Mouse (Mus musculus): ENCODE results near the gene Ttc41.
"Not testable (repeated sequence)": the region's sequence is repeated elsewhere in the genome, so short reads cannot be mapped to it uniquely, and the experiment has no call there.

The Ttc41 gene

DNA sequence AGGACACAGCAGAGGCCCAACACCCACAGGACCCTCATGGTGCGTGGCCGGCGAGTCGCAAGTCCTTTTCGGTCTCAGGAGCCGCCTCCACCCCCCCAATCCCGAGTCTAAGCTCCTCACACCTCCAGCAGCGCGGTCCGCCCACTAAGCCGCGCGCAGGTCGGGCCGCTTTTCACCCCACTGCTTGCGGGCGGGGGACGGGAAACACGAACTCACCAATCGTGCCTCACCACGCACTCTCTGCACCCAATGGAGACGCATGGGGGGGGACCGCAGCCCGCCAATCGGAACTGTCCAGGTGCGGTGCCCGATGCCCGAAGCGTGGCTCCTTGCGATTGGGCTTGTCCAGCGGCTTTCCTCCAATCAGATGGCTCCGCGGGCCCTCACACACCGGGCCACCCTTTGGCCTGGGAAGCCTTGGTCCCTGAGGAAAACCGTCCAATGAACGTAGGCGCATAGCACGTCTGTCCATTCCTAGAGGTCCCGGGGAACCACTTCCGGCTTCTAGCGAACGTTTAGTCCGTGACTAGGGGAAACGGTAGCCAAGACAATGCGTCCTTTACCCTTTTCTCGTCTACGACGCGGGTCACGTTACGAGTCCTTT, at the start of gene Ttc41, which contains the start of gene Hsp90b1:
Gene Ttc41, plus strand, starts transcription at position 494 of the 604 bp plus-strand sequence.
Gene Hsp90b1, minus strand, starts transcription at position 192 of the 604 bp plus-strand sequence.
- DNase-seq (ENCODE audit: low spot score in 2 of 2): peak; percentile 96 to 99

DNA sequence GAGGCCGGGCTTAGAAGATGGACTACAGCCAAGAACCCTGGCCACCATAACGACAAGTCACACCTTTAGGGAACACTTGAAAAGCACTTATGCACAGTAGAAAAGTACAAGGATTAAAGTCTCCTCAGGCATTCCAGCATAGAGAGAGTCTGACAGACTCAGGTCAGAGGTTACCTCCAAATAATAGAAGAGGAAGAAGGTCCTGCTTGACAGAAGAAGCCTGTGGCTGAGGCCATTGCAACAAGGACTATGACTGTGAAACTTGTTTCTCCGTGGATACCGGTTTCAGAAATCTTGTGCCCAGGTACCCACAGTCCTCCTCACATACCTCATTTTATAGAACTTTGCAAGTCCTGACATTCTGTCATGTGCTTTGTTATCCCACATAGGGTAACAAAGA, 35.1 kb upstream of the Ttc41 start:
- DNase-seq (ENCODE audit: low spot score in 2 of 2): not testable (repeated sequence)

- not testable (repeated sequence) for DNase-seq (ENCODE audit: low spot score in 2 of 2)
Measured at GRCm38 (mm10) chr10:86684797-86685178, 20.8 kb upstream of the Ttc41 start.

DNA sequence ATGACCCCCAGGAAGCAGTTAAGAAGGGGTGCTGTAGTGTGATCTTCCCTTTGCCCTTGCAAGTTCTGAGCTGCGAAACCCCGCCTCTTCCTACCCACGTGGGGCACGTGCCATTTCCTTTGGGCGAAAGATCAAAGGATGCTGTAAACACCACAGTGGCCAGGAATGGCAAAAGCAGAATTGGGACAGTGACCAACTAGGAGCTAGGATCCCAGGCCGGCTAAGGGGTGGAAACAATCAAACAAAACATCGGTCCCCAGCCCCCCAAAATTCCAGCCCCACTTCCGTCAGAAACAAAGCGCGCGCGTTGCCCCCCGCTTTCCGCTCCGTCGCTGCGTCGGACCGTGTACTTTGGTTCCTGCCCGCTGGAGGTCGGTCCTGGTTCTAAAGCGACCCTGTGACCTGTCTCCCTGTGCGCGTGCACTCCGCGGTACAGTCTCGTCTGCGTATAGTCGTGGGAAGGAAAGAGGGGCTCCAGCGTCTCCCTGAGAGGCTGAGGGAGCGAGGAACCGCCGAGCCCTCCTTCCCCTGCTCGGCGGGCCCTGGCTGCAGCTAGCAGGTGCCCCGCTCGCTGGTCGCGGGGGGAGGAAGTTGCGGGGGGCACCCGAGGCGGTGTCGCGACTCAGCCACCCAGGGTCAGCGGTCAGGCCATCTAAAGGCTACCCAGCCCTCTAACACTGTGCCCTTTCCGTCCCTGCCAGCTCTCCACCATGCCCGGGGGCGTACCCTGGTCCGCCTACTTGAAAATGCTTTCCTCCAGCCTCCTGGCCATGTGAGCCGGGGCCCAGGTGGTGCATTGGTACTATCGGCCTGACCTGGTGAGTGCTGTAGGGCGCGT, 20.2 kb upstream of the Ttc41 start:
- peak; percentile 67 to 69 for DNase-seq (ENCODE audit: low spot score in 2 of 2)

GRCm38 (mm10) chr10:86686017-86686360, 19.6 kb upstream of the Ttc41 start:
- DNase-seq (ENCODE audit: low spot score in 2 of 2): not testable (repeated sequence)

DNA sequence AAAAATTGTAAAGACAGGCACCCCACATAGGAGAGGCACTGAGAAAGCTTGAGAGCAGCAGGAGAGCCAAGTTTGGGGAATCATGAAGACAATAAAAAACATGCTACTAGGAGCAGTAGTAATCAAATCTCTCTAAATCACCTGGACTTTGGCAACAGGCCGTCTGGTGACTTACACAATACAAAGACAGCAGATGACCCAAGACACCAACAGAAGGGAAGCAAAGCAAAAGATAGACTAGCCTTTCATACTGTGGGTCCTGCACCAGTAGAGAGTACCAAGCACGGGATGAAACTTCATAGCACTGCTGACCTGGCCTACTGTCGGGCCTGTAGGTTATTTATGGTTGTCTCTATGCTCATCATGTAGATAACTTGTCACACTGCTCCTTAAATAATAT, 5.4 kb upstream of the Ttc41 start:
- DNase-seq (ENCODE audit: low spot score in 2 of 2): no peak

DNA sequence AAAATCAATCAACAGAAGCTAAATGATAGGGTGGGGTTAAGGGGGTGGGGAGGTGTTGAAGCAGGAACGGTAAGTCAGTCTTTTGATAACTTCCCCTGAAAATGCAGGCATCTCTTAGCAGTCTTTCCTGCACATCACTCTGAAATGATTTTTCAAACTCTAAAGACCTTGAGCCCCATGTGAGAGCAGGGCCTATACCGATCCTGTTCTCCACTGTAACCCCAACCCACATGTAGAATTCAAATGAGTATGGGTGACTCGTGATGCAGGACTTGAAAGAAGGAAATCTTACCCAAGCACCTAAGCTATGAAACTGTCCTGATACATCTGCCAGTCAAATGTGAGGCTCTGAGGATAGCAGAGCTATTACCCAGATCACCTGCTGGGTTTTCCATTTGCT, 4.6 kb upstream of the Ttc41 start:
- no peak for DNase-seq (ENCODE audit: low spot score in 2 of 2)

GRCm38 (mm10) chr10:86702312-86702920, 3.2 kb upstream of the Ttc41 start:
- no peak for DNase-seq (ENCODE audit: low spot score in 2 of 2)

- no peak for DNase-seq (ENCODE audit: low spot score in 2 of 2)
Measured at GRCm38 (mm10) chr10:86703375-86703774, 2.2 kb upstream of the Ttc41 start.

DNA sequence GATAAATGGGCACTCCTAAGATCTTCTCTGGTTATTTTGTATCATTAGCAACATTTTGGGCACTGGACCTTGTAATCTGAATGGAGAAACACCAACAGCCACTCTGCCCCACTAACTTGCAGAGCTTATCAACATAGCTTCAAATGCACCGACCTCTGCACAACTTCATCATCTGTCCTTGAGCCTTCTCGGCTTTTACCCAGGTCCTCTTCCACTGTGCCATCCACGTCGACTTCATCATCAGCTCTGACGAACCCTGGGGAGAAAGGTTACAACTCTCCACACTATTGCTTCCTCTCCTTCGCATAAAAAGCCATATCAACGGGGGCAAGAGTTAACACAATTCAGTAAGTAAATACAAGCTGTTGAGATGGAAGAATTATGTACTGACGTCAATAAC, 1.5 kb upstream of the Ttc41 start:
- no peak for DNase-seq (ENCODE audit: low spot score in 2 of 2)

GRCm38 (mm10) chr10:86704589-86705191, 921 bp upstream of the Ttc41 start:
- peak; percentile 9 to 16 for DNase-seq (ENCODE audit: low spot score in 2 of 2)

DNA sequence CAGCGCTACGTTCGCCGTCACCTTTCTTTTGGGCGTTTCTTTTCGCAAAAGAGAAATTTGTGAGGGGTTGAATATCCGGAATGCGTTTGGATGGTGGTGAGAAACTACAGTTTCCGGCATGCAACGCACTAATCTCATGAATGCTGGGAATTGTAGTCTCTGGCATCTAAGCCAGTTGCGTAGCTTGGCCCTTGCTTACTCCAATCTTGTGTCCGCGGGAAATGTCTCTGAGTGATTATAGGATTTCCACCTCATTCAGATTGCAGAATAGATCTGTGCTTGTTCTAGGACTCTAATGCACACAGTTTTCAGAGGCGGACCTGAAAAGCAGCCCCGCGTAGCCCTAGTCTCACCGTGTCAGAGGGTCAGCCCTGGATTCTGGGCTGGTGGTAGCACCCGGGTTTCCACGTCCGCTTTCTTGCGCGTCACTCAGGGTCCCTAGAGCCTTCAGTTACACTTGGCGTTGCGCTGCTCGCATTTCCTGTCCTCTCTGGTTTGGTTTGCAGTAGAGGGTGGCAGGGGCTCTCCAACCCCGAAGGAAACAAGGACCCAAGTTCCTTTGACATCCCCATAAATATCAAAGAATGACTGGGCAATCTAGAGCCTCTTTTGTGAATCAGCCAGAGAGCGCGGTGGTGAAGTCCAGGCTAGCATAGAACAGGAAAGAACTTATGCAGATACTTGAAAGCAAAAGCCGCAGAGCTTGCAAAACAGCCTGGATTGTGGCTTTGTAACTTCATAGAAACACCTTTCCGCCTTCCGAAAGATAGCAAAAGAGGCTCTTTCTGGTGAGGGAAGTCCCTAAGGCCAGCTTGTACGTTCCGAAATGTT, 526 bp downstream of the Ttc41 start:
- DNase-seq (ENCODE audit: low spot score in 2 of 2): peak in 1 of 2 experiments; percentile 72

- no peak for DNase-seq (ENCODE audit: low spot score in 2 of 2)
Measured at GRCm38 (mm10) chr10:86707134-86707533, 1.5 kb downstream of the Ttc41 start.

DNA sequence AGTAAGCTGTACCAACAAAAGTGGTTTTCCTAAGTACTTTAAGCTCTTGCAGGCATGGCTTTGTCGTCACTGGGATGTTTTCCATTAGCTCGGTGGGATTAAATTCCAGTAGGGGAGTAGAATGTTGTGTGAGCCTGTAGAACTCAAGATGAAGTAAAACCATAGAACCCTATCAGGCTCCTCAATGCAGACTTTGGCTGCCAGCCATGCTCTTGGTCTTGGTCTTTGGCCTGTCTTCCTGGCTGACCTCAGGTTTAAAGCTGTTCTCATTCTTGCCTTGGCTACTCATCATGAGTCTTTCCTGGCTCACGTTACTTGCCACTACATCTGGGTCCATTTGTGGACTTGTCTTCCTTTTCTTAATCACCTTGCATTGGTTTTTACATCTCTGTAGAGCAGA, 6.5 kb downstream of the Ttc41 start:
- no peak for DNase-seq (ENCODE audit: low spot score in 2 of 2)

DNA sequence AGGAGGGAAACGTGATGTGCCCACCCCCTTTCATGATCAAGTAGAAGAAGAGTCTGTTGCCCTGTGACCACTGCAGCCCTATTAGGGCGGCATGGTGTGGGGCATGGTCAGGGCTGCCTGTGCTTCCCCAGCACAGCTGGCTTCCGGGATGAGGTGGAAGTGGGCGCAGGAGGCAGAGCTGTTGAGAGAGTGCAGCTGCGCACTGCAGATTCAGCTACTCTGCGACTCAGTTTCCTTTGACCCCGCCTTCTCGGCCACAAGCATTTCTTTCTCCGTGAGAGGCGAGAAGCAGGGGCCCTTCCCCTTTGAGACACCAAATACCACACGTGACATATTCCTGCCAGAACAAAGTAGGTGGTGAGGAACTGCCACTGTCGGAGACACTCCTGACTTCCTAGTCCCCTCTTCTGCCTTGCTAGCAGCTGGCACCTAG, 22.0 kb downstream of the Ttc41 start:
- peak; percentile 14 to 45 for DNase-seq (ENCODE audit: low spot score in 2 of 2)

DNA sequence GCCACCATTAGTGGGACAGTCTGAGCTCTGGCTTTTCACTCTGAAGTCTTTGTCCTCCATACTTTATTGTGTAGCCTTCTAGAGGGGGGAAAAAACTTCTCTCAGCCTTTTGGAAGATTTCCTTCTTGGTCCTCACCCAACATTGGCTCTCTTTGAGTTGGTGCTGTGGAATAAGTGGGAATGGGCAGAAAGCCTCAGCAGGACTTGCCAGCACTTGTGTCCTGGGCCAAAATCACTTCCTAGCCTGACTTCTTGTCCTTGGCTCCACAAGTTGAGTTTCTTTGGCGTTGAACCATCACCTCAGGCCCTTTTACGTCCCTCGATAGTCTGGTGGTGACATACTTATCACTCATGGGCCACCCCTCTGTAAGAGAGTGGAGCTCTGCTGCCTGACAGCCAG, 22.6 kb downstream of the Ttc41 start:
- DNase-seq (ENCODE audit: low spot score in 2 of 2): peak in 1 of 2 experiments; percentile 22

GRCm38 (mm10) chr10:86730823-86731499, 25.4 kb downstream of the Ttc41 start:
- peak; percentile 77 to 80 for DNase-seq (ENCODE audit: low spot score in 2 of 2)

GRCm38 (mm10) chr10:86731500-86731863, 25.9 kb downstream of the Ttc41 start:
- DNase-seq (ENCODE audit: low spot score in 2 of 2): no peak

DNA sequence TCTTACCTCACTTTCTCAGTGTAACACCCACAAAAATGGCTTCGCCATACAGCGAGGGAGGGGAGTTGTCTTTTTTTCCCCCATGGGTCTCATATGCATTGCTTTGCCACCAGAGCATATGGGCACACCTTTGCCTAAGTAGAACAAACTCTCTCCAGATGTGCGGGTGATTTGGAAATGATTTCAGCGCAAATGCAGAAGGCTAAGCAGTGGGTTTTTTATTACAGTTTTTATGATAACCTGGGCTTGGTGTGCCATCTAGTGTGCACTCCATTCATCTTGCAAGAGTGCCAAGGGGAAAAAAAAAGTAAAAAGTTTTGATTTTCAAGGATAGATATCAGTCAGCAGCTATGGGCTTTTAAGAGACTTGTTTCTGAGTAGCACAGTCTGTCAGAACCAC, 29.4 kb downstream of the Ttc41 start:
- DNase-seq (ENCODE audit: low spot score in 2 of 2): no peak

DNA sequence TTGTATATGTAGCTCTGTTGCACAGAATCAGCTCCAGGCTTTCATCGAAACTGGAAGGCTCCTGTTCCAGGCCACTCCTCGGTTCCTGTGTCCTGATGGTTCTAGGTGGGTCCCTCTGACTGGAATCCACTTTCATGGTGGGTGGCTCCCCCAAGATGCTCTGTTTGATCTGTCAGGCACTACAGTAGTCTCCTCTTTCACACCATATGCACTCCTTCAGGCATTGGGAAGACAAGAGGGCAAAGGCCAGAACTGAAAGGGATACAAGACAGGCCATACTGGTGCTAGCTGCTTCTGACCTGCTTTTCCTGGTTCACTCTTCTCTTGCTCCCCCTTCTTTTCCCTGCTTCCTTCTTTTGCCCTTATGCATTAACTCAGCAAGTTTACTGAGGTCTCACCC, 37.3 kb downstream of the Ttc41 start:
- DNase-seq (ENCODE audit: low spot score in 2 of 2): no peak

DNA sequence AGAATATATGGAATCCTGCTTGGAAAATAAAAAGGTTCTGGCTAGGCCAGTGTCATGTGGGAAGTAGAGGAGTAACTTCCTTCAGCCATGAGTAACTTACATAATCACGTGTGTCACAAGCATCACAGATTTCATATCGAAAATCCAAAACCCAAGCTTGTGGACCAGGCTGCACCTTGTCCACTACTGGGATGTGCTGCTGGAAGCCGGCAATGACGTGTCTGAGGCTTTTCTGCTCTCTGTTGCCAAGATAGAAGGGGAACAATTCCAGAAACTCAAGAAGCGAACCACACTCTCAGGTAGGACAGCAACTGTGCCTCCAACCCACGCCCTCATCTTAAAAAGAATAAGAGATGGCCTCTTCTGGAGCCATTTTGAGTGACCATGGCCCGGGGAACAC, 38.7 kb downstream of the Ttc41 start:
- DNase-seq (ENCODE audit: low spot score in 2 of 2): no peak

All from urinary bladder, postnatal 36 days (tissue).